Mouse (Mus musculus) heart, embryonic 10.5 days (tissue): Measurements from ENCODE around the gene Itga2b. TPM values are rescaled to one million over a fixed set of nuclear protein-coding genes. Genes with fewer than 3 reads are reported as not detected.

Experiments used
- DNase-seq: peaks from one replicate; pipeline ENCODE4 v3.0.0-alpha.2; 2017; ENCODE audit warnings: low spot score
- H3K27ac ChIP-seq: fragments of 300-500 bp; sonication (generic); 2 replicates; pipeline ENCODE4 v1.5.1; 2016; ENCODE audit warnings: mild to moderate bottlenecking
- H3K27me3 ChIP-seq: fragments of 300-500 bp; sonication (generic); 2 replicates; pipeline ENCODE4 v1.6.1; 2016; ENCODE audit warnings: mild to moderate bottlenecking; ENCODE audit not compliant: poor library complexity, insufficient read depth, severe bottlenecking
- H3K36me3 ChIP-seq: fragments of 300-500 bp; sonication (generic); 2 replicates; pipeline ENCODE4 v1.6.1; 2016; ENCODE audit warnings: mild to moderate bottlenecking, moderate library complexity
- H3K4me1 ChIP-seq: fragments of 300-500 bp; sonication (generic); 2 replicates; pipeline ENCODE4 v1.6.1; 2016; ENCODE audit warnings: mild to moderate bottlenecking
- H3K4me3 ChIP-seq: fragments of 300-500 bp; sonication (generic); 2 replicates; pipeline ENCODE4 v1.5.1; 2016; ENCODE audit warnings: mild to moderate bottlenecking, moderate library complexity
- H3K9me3 ChIP-seq: fragments of 300-500 bp; sonication (generic); 2 replicates; pipeline ENCODE4 v1.6.1; 2016; ENCODE audit warnings: mild to moderate bottlenecking, moderate library complexity
- WGBS: fragments of 180-500 bp; shearing (Covaris S2); methylation state at CpG from one replicate; pipeline ENCODE4 v1.1.7; 2016; 5-methylcytosine and 5-hydroxymethylcytosine counted together
- polyA plus RNA-seq: library from polyadenylated mRNA; unstranded; fragments of >200 nt; fragmentation: Nextera tagmentation; extraction: Ambion mirVana; gene quantifications from 2 replicates; pipeline ENCODE4 v1.2.1, GENCODE M21; 2016

Itga2b gene
- polyA plus RNA-seq, 1 experiment from 2014 or later: 19.5 TPM

DNA sequence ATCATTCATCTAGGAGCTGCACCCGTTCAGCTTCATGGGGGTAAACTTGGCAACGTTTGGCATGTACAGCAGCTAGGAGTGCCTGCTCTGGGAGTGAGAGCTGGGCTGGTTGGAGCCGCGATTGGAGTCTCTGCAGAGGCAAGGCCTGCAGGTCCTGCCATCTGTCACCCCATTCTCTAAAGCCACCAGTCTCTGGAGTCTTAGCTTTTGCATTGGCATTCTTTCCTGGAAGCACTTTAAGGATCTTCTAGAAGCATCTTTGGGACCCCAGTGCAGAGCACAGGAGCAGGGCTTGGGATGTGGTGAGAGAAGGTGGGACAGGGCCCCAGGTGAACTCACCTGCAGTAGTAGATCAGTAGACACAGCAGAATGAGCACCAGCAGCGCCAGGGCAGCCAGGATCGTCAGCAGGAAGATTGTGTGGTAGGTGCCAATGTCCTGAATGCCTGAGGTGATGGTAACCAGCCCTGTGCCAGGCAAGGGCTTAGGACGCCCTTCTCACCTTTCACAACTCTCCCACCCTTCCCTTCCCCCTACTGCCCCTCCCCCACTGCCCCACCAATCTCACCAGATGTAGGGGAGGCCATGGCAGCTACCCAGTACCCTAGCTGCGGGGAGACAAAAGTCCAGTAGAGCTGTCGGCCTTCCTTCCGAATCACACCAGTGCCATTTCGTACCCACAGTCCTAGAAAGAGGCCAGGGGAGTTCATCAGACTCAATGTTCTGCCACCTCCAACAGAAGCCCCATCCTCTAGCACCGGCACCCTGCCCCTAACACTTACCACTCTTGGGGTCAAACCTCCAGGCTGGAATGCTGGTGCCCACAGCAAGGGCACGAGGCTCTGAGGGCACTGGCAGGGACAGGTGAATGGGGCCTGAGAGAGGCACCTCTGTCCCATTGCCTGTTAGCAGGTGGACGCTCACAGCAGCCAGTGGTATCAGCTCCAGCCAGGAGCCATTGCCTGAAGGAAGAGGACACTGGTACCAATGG lies 30.5 kb downstream of the Itga2b start:
- peaks cover 84% of the 10 kb centered on the region for H3K36me3 ChIP-seq
- no peak overlapping the region for H3K27ac ChIP-seq
- peaks cover 30% of the 10 kb centered on the region for H3K4me1 ChIP-seq
- H3K4me3 ChIP-seq: peak overlapping the region; percentile 68; the same call in 1 of the 2 replicates
- H3K9me3 ChIP-seq: no peaks in the 10 kb centered on the region
- WGBS: 70% methylated on average over 14 of the region's 14 CpGs
- no peak for DNase-seq
- peaks cover 17% of the 10 kb centered on the region for H3K27me3 ChIP-seq

GRCm38 (mm10) chr11:102438212-102439092 lies 31.5 kb downstream of the Itga2b start:
- DNase-seq: peak; percentile 95
- H3K9me3 ChIP-seq: no peaks in the 10 kb centered on the region
- H3K36me3 ChIP-seq: peaks cover 86% of the 10 kb centered on the region
- peaks cover 28% of the 10 kb centered on the region for H3K4me1 ChIP-seq
- H3K27ac ChIP-seq: peak overlapping the region; percentile 84
- peak overlapping the region; percentile 68 for H3K4me3 ChIP-seq
- peaks cover 17% of the 10 kb centered on the region for H3K27me3 ChIP-seq
- 7% methylated on average over 77 of the region's 77 CpGs for WGBS

DNA sequence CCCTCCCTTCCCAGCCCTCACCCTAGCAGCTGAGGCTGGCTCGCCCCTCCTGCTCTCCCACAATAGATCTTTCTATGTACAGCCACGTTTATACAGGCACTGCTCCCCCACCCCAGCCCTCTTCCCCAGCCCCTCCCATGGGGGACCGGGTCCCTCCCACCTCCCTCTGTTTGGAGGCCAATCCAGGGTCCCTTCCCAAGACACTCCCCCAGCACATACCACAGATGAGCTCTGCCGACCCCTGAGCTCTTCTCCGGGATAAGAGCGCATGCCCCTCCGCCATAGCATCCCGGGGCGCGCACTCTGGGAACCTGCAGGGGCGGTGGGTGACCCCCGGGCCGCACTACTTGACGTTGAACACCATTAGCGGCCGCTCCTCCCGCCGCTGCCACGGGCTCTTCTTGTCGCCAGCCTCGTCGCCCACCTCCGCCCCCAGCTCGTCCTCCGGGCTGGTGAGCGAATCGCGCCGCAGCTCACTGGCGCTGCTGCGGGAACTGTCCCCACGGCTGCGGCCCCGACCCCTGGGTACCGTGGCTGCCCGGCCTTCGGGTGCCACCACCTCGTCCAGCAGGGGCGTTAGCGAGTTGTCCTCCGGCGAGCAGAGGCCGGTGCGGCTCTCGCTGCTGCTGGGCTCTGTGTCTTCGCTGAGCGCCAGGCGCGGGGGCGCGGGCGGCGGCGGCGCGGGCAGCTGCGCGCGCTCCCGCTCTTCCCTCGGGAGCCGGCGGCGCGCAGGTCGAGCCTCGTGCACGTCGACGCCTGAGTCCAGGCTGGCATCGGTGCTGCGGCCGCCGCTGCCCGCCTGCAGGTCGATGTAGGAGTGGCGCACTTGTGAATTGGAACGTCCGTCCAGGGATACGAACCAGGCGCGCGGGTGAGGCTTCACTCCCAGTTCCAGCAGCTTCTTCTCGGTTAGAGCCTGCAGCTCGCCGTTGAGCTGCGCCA lies 32.5 kb downstream of the Itga2b start:
- H3K36me3 ChIP-seq: peaks cover 89% of the 10 kb centered on the region
- H3K27me3 ChIP-seq: peaks cover 17% of the 10 kb centered on the region
- H3K27ac ChIP-seq: peak overlapping the region; percentile 84
- DNase-seq: peak; percentile 87
- H3K4me1 ChIP-seq: peaks cover 36% of the 10 kb centered on the region
- peak overlapping the region; percentile 68 for H3K4me3 ChIP-seq
- no peaks in the 10 kb centered on the region for H3K9me3 ChIP-seq
- WGBS: 12% methylated on average over 84 of the region's 87 CpGs

GRCm38 (mm10) chr11:102436471-102436790 lies 33.5 kb downstream of the Itga2b start:
- Histone ChIP-seq H3K36me3 (peaks cover 81% of the 10 kb centered on the region), H3K27me3 (peaks cover 17% of the 10 kb centered on the region), H3K9me3 (no peaks in the 10 kb centered on the region), H3K27ac (no peak overlapping the region), H3K4me3 (no peak overlapping the region), H3K4me1 (peaks cover 41% of the 10 kb centered on the region)
- WGBS: 83% methylated on average over 10 of the region's 10 CpGs
- DNase-seq: no peak

DNA sequence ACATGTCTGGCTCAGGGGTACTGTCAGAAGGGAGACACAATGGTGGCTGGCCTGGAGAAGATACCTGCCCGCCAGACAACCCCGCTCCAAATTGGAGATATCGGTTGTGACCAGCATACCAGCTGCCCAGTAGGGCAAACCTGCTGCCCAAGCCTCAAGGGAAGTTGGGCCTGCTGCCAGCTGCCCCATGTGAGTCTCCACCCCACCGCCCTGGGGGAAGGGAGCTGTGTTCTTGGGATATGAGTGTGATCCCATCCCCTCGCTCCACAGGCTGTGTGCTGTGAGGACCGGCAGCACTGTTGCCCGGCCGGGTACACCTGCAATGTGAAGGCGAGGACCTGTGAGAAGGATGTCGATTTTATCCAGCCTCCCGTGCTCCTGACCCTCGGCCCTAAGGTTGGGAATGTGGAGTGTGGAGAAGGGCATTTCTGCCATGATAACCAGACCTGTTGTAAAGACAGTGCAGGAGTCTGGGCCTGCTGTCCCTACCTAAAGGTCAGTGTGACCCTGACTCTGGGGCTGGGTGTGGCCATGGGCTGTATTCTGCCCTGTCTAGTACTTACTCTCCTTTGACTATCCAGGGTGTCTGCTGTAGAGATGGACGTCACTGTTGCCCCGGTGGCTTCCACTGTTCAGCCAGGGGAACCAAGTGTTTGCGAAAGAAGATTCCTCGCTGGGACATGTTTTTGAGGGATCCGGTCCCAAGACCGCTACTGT lies 34.0 kb downstream of the Itga2b start:
- DNase-seq: no peak
- H3K27ac ChIP-seq: no peak overlapping the region
- WGBS: 88% methylated on average over 18 of the region's 18 CpGs
- no peak overlapping the region for H3K4me3 ChIP-seq
- peaks cover 76% of the 10 kb centered on the region for H3K36me3 ChIP-seq
- peaks cover 17% of the 10 kb centered on the region for H3K27me3 ChIP-seq
- no peaks in the 10 kb centered on the region for H3K9me3 ChIP-seq
- H3K4me1 ChIP-seq: peaks cover 45% of the 10 kb centered on the region

- DNase-seq: no peak
- Histone ChIP-seq H3K4me1 (peaks cover 47% of the 10 kb centered on the region), H3K27me3 (peaks cover 15% of the 10 kb centered on the region), H3K4me3 (no peak overlapping the region), H3K27ac (no peak overlapping the region), H3K36me3 (peaks cover 68% of the 10 kb centered on the region), H3K9me3 (no peaks in the 10 kb centered on the region)
- 88% methylated on average over 11 of the region's 11 CpGs for WGBS
These were observed 34.9 kb downstream of the Itga2b start for GRCm38 (mm10) chr11:102434816-102435705.

GRCm38 (mm10) chr11:102434406-102434805 lies 35.5 kb downstream of the Itga2b start:
- peaks cover 52% of the 10 kb centered on the region for H3K4me1 ChIP-seq
- DNase-seq: peak; percentile 92
- 11% methylated on average over 7 of the region's 7 CpGs for WGBS
- peaks cover 8% of the 10 kb centered on the region for H3K27me3 ChIP-seq
- peaks cover 61% of the 10 kb centered on the region for H3K36me3 ChIP-seq
- H3K4me3 ChIP-seq: no peak overlapping the region
- no peak overlapping the region for H3K27ac ChIP-seq
- H3K9me3 ChIP-seq: no peaks in the 10 kb centered on the region

- H3K27ac ChIP-seq: peak overlapping the region; percentile 36; the same call in 1 of the 2 replicates
- H3K36me3 ChIP-seq: peaks cover 56% of the 10 kb centered on the region
- no peaks in the 10 kb centered on the region for H3K9me3 ChIP-seq
These were observed 36.1 kb downstream of the Itga2b start for GRCm38 (mm10) chr11:102433866-102434265.

GRCm38 (mm10) chr11:102432896-102433295 lies 37.0 kb downstream of the Itga2b start:
- 84% methylated on average over 6 of the region's 6 CpGs for WGBS
- no peak for DNase-seq
- no peak overlapping the region for H3K4me3 ChIP-seq
- no peaks in the 10 kb centered on the region for H3K27me3 ChIP-seq
- peaks cover 47% of the 10 kb centered on the region for H3K36me3 ChIP-seq
- no peak overlapping the region; the same call in 1 of the 2 replicates for H3K27ac ChIP-seq
- H3K9me3 ChIP-seq: no peaks in the 10 kb centered on the region
- peaks cover 48% of the 10 kb centered on the region for H3K4me1 ChIP-seq

More at GRCm38 (mm10) chr11:102433866-102434265, 36.1 kb downstream of the Itga2b start:
- 89% methylated on average over 7 of the region's 7 CpGs for WGBS
- DNase-seq: no peak
- Histone ChIP-seq H3K4me3 (no peak overlapping the region), H3K27me3 (peaks cover 3% of the 10 kb centered on the region), H3K4me1 (peaks cover 57% of the 10 kb centered on the region)

DNA sequence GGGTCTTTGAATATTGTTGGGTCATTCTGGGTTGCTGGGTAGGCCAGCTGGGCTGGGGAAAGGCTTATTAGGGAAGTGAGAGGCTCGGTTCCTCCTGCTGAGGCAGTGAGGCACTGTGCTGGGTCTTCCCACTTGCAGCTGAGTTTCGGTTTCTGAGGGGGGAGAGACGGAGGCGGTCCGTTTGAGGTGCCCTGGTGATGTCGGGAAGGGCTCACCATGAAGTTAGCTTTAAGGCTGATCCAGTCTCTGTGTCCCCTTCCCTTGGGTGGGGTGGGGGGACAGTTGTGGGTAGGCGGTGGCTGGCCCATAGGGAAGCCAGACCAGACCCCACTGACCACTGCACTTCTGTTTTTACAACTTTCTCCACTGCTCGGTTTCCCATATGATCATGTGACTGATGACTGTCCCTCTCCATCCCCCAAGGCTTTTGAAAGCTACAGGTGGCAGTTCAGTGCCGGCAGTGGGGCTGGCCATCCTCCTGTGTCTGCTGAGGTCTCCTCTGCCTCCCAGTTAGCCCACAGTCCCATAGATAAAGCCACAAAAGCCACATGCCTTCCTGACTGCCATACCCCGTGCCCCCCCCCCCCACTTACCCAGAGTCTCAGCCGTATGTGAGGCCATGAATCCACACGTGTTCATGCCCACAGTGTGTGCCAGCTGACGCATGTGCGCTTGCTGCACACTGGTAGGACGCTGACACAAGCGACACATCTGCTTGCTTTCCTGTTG lies 37.6 kb downstream of the Itga2b start:
- Histone ChIP-seq H3K4me3 (no peak overlapping the region; the same call in 1 of the 2 replicates), H3K9me3 (no peaks in the 10 kb centered on the region), H3K27me3 (no peaks in the 10 kb centered on the region), H3K27ac (no peak overlapping the region), H3K36me3 (peaks cover 41% of the 10 kb centered on the region), H3K4me1 (peaks cover 42% of the 10 kb centered on the region)
- DNase-seq: no peak
- WGBS: 63% methylated on average over 16 of the region's 16 CpGs
